ENCODE assay signal across 29 mouse cellular contexts in genomic region chr7:65663225-65663790, GRCm38 (mm10). TPM values are rescaled to one million over a fixed set of nuclear protein-coding genes. Genes with fewer than 3 reads are reported as not detected.
DNase-seq lines count a peak whose midpoint lies in the region; ATAC-seq lines count a peak whose summit lies in the region.
"Had no signal": no experiment of that assay in that cellular context is flagged by ENCODE, and none has a peak within 500 bp of the region (broad histone marks: within the 10 kb centered on the region; RNA-seq: fewer than 3 reads in every experiment).

No protein-coding gene starts in this region.

- 0 out of 2 replicates have a peak overlapping the region, but pooled peaks have one; percentile 8 for H3K4me2 ChIP-seq in kidney, embryonic 14.5 days (replicated peaks; ENCODE audit: low read depth, low read length)
- H3K4me2 ChIP-seq in kidney, embryonic 16.5 days (replicated peaks; ENCODE audit: low read depth, low read length), result peak overlapping the region; percentile 31
- H3K4me2 ChIP-seq in liver, embryonic 13.5 days, result no peak overlapping the region
- H3K4me2 ChIP-seq: embryonic facial prominence, embryonic 13.5 days; embryonic facial prominence, embryonic 15.5 days; forebrain, embryonic 12.5 days had no signal

- no peak overlapping the region for H3K9ac ChIP-seq in kidney, embryonic 14.5 days (ENCODE audit: low read depth, low read length)
- 0 out of 2 replicates have a peak overlapping the region, but pooled peaks have one; percentile 15 for H3K9ac ChIP-seq in kidney, embryonic 16.5 days (replicated peaks; ENCODE audit: low read length)
- 0 out of 2 replicates have a peak overlapping the region, but pooled peaks have one; percentile 13 for H3K9ac ChIP-seq in liver, embryonic 13.5 days
- H3K9ac ChIP-seq: embryonic facial prominence, embryonic 13.5 days; embryonic facial prominence, embryonic 15.5 days; forebrain, embryonic 12.5 days had no signal

- no peak overlapping the region for H3K4me3 ChIP-seq in kidney, embryonic 14.5 days (ENCODE audit: low read length)
- no peak overlapping the region for H3K4me3 ChIP-seq in kidney, embryonic 16.5 days (ENCODE audit: low read length)
- H3K4me3 ChIP-seq in liver, embryonic 13.5 days (replicated peaks), result no peak overlapping the region
- H3K4me3 ChIP-seq: embryonic facial prominence, embryonic 13.5 days; embryonic facial prominence, embryonic 15.5 days; erythroblast, embryonic 14.5 days; forebrain, embryonic 10.5 days; forebrain, embryonic 12.5 days had no signal

- H3K36me3 ChIP-seq in kidney, embryonic 14.5 days (ENCODE audit: control insufficient read depth, insufficient read depth, low read length), result peaks cover 4% of the 10 kb centered on the region; the same call in 1 of the 2 replicates
- 0 out of 2 replicates have a peak, but pooled peaks cover 5% of the 10 kb centered on the region for H3K36me3 ChIP-seq in kidney, embryonic 16.5 days (ENCODE audit: insufficient read depth, low read length)
- peaks cover 84% of the 10 kb centered on the region for H3K36me3 ChIP-seq in liver, embryonic 13.5 days

- no peak overlapping the region; the same call in 1 of the 2 replicates for H3K27ac ChIP-seq in kidney, embryonic 14.5 days (ENCODE audit: low read depth, low read length)
- peak overlapping the region; percentile 39; the same call in 1 of the 2 replicates for H3K27ac ChIP-seq in kidney, embryonic 16.5 days (ENCODE audit: low read length)
- no peak overlapping the region for H3K27ac ChIP-seq in liver, embryonic 13.5 days
- H3K27ac ChIP-seq: embryonic facial prominence, embryonic 13.5 days; embryonic facial prominence, embryonic 15.5 days; forebrain, embryonic 10.5 days; forebrain, embryonic 12.5 days had no signal

- DNase-seq in frontal cortex, postnatal 14 days (ENCODE audit: low spot score in 2 of 2), result no peak
- no peak for DNase-seq in kidney, postnatal 14 days
- DNase-seq in kidney, postnatal 10 days, result no peak
- DNase-seq in liver, embryonic 13.5 days, result no peak
- DNase-seq in liver, result no peak
- DNase-seq: adrenal gland, adult 8-10 months; adrenal gland, postnatal 14 days; adrenal gland, postnatal 36 days; B cell, adult 2 months; cerebellum, adult 11-12 months; cerebellum, adult 2 months; cerebellum, adult 9-10 months; cerebellum, postnatal 10 days; cerebellum, postnatal 25 days; embryo, embryonic 11 days had no signal

- H3K9me3 ChIP-seq in kidney, embryonic 14.5 days (ENCODE audit: control insufficient read depth, low read length), result no peaks in the 10 kb centered on the region
- no peaks in the 10 kb centered on the region for H3K9me3 ChIP-seq in kidney, embryonic 16.5 days (ENCODE audit: low read length)
- H3K9me3 ChIP-seq in liver, embryonic 13.5 days (replicated peaks), result no peaks in the 10 kb centered on the region
- H3K9me3 ChIP-seq: embryonic facial prominence, embryonic 13.5 days; embryonic facial prominence, embryonic 15.5 days; forebrain, embryonic 10.5 days; forebrain, embryonic 12.5 days; G1E had no signal

- peaks cover 4% of the 10 kb centered on the region for H3K4me1 ChIP-seq in kidney, embryonic 14.5 days (ENCODE audit: control insufficient read depth, insufficient read depth, low read length)
- H3K4me1 ChIP-seq in kidney, embryonic 16.5 days (ENCODE audit: insufficient read depth, low read length), result peaks cover 17% of the 10 kb centered on the region; the same call in 1 of the 2 replicates
- H3K4me1 ChIP-seq in liver, embryonic 13.5 days (replicated peaks), result peaks cover 2% of the 10 kb centered on the region; the same call in 1 of the 2 replicates
- H3K4me1 ChIP-seq: embryonic facial prominence, embryonic 13.5 days; embryonic facial prominence, embryonic 15.5 days; forebrain, embryonic 10.5 days; forebrain, embryonic 12.5 days had no signal

- ATAC-seq in frontal cortex, adult (ENCODE audit: low TSS enrichment), result peak; percentile 20; the same call in 1 of the 2 replicates
- peak; percentile 66; the same call in 1 of the 2 replicates for ATAC-seq in kidney, embryonic 14.5 days (ENCODE audit: low FRiP score, low TSS enrichment)
- peak; percentile 74 for ATAC-seq in kidney, embryonic 16.5 days (ENCODE audit: low FRiP score, low TSS enrichment)
- ATAC-seq in liver, embryonic 13.5 days (ENCODE audit: low read depth), result no peak
- ATAC-seq: activated CD4-positive, CD25-positive, alpha-beta regulatory T cell, adult 4 months; CD4-positive, CD25-positive, alpha-beta regulatory T cell, adult 4 months; forebrain, embryonic 14.5 days; Patski had no signal

- H3K27me3 ChIP-seq in kidney, embryonic 14.5 days (ENCODE audit: control insufficient read depth, insufficient read depth, low read length), result no peaks in the 10 kb centered on the region
- H3K27me3 ChIP-seq in kidney, embryonic 16.5 days (ENCODE audit: insufficient read depth, low read length), result no peaks in the 10 kb centered on the region
- H3K27me3 ChIP-seq in liver, embryonic 13.5 days, result no peaks in the 10 kb centered on the region
- H3K27me3 ChIP-seq: CH12.LX; embryonic facial prominence, embryonic 13.5 days; embryonic facial prominence, embryonic 15.5 days; forebrain, embryonic 12.5 days; Patski had no signal

- 41% methylated on average over 11 of the region's 11 CpGs for WGBS in kidney, embryonic 14.5 days
- WGBS in kidney, embryonic 16.5 days, result 43% methylated on average over 11 of the region's 11 CpGs
- WGBS in liver, embryonic 13.5 days (ENCODE audit: insufficient replicate concordance), result 89% methylated on average over 11 of the region's 11 CpGs

RNA-seq across cellular contexts. Expression of gene Tarsl2, which starts 18.6 kb away (rescaled TPM):
- polyA plus RNA-seq in kidney, embryonic 14.5 days (2014; fragmentation: Nextera tagmentation; extraction: Ambion mirVana), result 6.8 and 14.0 TPM in 2 replicates
- 9.8 and 11.0 TPM in 2 replicates for polyA plus RNA-seq in kidney, embryonic 16.5 days (2015; fragmentation: Nextera tagmentation; extraction: Ambion mirVana)
- polyA plus RNA-seq in liver, embryonic 13.5 days (2015; fragmentation: Nextera tagmentation; extraction: Ambion mirVana), result 18.4 and 21.6 TPM in 2 replicates

RNA-seq across cellular contexts. Expression of gene Tm2d3, which starts 27.7 kb away (rescaled TPM):
- polyA plus RNA-seq in kidney, embryonic 14.5 days (2014; fragmentation: Nextera tagmentation; extraction: Ambion mirVana), result 87.0 and 108 TPM in 2 replicates
- polyA plus RNA-seq in kidney, embryonic 16.5 days (2015; fragmentation: Nextera tagmentation; extraction: Ambion mirVana), result 103 and 107 TPM in 2 replicates
- polyA plus RNA-seq in liver, embryonic 13.5 days (2015; fragmentation: Nextera tagmentation; extraction: Ambion mirVana), result 32.6 and 35.2 TPM in 2 replicates
